Mouse (Mus musculus) adipocyte (in vitro differentiated cells): Measurements from ENCODE around the gene Magix.
"Not testable (repeated sequence)": the region's sequence is repeated elsewhere in the genome, so short reads cannot be mapped to it uniquely, and the experiment has no call there.

Source experiments
- DNase-seq: peaks from one replicate; pipeline ENCODE4 v3.0.0-alpha.2; 2016; ENCODE audit warnings: low spot score

Magix gene

DNA sequence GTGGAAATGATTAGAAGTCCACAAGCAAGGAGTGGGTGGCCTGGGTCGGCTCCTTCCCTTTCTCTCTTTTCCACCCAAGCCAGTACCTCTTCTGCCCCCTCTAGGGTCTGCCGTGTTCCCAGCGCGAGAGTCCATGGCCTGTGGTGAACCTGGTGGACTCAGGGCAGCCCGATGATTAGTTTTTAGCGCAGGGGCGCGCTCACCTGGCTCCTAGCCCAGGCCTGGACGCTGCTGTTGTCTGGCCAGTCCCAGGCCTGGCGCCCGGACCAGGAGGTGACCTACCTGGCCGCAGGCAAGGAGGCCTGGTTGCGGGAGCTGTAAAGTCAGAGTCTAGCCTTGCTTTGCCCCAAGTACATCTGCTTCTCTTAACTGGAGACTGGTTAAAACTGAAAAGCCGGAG, at the start of gene Magix:
Gene Magix, minus strand, starts transcription at position 388 of the 400 bp plus-strand sequence.
- DNase-seq, result no peak

DNA sequence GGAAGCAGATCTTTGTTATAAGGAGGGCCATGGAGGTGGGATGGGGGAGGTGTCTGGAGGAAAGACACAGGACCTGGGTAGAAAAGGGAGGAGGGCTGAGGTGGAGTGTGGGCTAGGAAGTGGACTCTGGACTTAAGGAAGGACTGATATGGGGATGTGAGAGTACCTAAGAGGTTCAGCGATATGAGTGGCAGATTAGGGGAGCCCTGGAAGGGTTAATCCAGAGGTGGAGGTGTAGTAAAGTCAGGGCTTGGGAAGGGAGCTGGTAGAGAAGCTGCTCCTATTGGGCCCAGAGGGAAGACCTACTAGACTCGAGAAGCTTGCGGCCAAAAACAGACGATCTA, 47.8 kb upstream of the Magix start:
- DNase-seq, result no peak

DNA sequence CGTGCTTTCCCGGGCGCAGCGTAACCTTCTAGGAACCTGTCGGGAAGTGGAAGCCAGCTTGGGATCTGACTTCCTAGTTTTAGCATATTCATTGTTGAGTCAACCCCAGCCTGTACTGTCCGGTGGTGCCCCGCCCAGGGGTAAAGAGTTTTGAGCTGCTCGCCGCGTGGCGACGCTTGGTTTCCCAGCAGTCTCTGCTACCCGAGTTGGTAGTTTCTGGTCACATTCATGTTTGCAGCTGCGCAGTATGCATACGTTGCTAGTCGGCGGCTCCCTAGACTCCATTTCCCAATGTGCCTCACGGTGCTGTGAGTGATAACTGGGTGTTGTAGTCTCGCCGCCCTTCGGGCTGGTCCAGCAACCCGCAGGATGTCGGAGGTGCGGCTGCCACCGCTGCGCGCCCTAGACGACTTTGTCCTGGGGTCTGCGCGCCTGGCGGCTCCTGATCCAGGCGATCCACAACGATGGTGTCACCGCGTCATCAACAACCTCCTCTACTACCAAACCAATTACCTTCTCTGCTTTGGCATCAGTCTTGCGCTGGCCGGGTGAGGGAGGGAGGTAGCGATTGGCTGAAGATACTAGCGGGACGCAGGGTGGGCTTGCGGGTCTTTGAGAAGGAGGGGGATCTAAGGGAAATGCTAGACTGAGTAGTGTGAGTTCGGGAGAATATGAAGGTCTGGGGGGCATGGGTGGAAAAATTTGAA, 47.3 kb upstream of the Magix start, which contains the start of gene Praf2:
Gene Praf2, plus strand, starts transcription at position 225 of the 707 bp plus-strand sequence.
- DNase-seq, result peak; percentile 93

DNA sequence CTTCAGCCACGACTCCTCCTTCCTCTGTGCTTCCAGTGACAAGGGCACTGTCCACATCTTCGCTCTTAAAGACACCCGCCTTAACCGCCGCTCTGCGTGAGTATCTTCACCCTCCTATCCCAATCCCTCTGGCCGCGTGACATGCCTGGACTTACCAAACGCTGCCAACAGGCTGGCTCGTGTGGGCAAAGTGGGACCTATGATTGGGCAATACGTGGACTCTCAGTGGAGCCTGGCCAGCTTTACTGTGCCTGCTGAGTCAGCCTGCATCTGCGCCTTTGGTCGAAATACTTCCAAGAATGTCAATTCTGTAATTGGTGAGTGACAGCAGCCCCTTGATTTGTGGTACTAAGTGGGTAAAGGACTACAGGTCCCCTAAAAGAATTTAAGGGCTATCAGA, 46.1 kb upstream of the Magix start:
- DNase-seq, result peak; percentile 52

DNA sequence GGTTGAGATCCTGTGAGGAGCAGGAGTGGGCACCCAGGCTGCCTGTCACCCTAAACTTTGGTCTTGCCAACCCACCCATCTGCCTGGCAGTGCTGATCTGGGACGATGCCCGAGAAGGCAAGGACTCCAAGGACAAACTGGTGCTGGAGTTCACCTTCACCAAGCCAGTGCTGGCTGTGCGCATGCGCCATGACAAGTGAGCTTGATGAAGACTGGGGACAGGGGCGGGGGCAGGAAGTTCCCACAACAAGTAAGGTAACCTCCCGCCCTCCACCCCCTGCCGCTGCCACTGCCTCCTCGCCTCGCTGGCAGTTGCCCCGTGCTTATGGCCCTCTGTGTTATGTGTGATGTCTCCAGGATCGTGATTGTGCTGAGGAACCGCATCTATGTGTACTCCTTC, 44.8 kb upstream of the Magix start:
- DNase-seq, result no peak

GRCm38 (mm10) chrX:7724135-7724534, 43.1 kb upstream of the Magix start:
- no peak for DNase-seq

GRCm38 (mm10) chrX:7722691-7723090, 41.6 kb upstream of the Magix start:
- DNase-seq, result peak; percentile 58

DNA sequence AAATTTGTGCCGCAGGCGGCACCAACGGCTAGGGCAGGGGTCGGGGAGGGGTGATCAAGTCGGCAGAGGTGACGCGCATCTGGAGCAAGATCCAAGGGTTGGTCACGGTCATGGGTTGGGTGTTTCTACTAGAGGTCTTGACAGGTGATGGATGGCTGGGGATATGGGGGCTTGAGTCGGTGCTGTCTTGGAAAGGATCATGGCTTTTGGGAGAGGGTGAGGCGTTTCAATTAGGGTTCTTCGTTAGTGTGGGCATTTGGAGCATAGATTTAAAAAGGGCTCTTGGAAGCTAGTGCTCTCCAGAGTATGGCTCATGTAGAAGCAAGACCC, 41.2 kb upstream of the Magix start:
- DNase-seq, result no peak

GRCm38 (mm10) chrX:7721514-7722281, 40.6 kb upstream of the Magix start, which contains the start of gene Gm45208:
Gene Gm45208, plus strand, starts transcription at chrX:7722245.
- peak; percentile 95 for DNase-seq

GRCm38 (mm10) chrX:7716058-7716457, 35.0 kb upstream of the Magix start:
- DNase-seq, result peak; percentile 25

DNA sequence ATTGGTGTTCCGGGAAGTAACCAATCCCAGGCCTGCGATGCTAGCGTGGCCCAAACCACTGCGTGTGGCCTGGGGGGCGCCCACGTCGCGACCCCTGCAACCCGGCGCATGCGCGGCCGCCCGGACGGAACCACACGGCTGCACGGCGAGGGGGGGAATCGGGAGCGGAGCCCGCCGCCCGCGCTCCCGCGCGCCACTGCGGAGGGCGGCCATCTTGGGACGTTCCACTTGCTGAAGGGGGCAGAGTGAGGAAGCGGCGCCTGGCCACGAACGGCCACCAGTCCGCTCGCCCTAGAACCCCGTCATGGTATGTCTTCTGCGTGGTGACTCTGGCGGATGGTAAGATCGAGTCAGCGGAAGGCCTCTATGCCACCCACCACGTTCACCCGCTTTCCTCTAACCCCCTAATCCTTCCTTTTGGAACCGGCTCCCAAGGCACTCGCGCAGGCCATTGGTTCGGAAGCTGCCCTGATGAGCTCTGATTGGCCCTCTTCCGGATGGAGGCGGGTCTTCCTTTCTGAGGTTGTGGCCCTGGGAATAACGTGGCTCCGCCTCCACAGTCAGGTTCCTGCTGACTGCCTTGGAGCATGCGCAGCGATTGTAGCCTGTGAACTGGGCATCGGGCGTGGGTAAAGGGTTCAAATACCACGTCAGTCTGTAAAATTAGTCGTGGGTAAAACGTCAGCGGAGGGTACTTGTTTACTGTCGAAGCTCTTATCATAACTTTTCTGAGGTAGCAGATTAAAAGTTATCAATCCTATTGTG, 33.3 kb upstream of the Magix start, which contains the start of gene Wdr45:
Gene Wdr45, plus strand, starts transcription at position 199 of the 765 bp plus-strand sequence.
- peak; percentile 98 for DNase-seq

DNA sequence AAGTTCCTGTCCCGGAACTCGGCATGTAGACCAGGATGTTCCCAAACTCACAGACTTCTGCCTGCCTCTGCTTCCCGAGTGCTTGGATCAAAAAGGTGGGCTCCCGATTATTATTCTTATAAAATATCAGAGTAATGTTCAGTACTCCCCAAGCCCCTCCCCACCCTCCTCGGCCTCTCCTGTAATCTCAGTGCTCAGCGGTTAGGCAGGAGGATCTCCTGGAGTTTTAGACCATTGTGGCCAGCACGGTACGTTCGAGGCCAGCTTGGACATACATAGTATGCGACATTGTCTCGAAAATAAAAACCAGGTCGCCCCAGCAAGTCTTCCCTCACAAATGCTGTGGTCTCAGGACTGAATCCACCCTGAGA, 32.7 kb upstream of the Magix start:
- DNase-seq, result not testable (repeated sequence)

DNA sequence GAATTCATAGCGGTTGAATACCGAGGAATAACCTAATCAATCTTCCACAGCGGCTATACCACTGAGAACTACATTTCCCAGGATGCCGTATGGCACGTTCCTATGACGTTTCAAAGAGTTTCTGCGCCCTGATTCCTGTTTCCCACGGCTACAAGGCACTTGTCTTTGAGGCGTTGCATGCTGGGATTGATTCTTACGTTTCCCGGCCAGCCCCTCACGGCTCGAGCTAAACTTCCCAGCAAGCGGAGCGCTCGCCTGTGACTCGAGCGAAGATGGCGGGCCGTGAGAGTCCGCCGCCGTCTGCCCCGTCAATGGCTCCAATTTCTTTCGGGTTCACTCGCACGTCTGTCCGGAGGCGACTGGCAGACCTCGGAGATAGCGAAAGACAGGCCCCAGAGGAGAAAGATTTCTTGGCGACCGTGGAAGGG, 15.9 kb upstream of the Magix start, which contains the start of gene Gpkow:
Gene Gpkow, plus strand, starts transcription at position 178 of the 428 bp plus-strand sequence.
- DNase-seq, result peak; percentile 91

DNA sequence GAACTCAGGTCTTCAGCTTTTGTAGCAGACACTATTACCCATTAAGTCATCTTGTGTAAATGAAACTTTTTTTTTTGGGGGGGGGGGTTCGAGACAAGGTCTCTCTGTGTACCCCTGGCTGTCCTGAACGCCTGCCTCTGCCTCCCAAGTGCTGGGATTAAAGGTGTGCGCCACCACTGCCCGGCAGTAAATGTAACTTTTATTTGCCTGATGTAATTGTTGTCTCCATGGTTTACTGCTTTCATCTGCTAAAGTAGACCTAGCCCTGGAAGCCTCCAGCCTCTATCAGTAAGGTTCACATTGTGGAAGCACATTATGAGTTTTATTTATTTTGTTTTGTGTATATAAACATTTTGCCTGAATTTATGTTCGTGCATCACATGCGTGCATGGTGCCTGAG, 15.5 kb upstream of the Magix start:
- no peak for DNase-seq

GRCm38 (mm10) chrX:7692862-7693261, 11.8 kb upstream of the Magix start:
- DNase-seq, result no peak

DNA sequence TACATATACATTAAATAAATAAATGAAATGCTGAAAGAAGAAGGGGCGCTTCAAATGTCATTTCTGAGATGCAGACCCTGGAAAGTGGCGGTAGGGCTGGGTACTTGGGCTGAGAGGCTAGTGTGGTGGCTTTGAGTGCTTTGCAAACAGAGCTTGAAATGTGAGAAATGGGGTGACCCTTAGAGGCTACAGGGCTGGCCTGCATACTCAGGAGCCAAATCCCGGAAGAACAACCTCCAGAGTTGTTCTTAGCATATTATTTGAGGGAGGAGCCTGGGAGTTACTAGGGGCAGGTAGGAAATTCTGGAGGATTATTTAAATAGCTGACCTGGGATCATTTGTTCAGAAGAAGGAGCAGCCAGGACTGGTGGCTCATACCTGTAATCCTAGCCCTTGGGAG, 9.4 kb upstream of the Magix start:
- DNase-seq, result no peak

DNA sequence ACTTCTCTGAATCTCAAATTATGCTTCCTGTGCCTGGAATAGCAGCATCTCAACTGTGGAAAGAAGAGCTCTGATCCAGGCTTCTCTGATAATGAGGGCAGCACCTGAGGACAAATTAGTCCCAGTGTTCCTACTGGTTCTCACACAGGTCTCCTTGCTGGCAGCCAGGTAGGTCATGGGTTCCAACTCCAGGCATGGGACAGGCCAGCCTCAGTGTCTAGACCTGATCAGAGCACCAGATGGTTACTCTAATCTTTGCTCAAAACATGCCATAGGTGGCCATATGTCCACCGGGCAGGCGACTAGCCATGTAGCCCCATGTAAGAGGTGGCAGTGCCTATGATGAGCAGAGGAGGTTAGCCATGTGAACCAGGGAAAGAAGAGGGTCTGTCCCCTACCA, 7.3 kb upstream of the Magix start:
- no peak for DNase-seq

DNA sequence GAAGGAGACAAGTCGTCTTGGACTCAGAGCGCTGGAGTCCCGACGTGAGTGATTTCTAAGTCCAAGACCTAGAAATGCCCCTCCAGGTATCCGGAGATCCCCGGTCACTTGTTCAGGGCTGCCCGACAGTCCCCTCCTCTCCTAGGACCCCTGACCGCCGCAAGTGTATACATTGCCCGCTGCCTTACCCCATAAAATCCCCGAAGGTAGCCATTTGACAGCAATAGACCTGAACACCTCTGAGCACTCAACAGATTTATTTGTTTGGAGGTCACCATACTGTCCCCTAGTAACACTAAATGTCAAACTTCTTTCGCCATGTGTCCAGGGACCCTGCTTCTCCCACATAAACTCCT, 1.0 kb downstream of the Magix start:
- no peak for DNase-seq

DNA sequence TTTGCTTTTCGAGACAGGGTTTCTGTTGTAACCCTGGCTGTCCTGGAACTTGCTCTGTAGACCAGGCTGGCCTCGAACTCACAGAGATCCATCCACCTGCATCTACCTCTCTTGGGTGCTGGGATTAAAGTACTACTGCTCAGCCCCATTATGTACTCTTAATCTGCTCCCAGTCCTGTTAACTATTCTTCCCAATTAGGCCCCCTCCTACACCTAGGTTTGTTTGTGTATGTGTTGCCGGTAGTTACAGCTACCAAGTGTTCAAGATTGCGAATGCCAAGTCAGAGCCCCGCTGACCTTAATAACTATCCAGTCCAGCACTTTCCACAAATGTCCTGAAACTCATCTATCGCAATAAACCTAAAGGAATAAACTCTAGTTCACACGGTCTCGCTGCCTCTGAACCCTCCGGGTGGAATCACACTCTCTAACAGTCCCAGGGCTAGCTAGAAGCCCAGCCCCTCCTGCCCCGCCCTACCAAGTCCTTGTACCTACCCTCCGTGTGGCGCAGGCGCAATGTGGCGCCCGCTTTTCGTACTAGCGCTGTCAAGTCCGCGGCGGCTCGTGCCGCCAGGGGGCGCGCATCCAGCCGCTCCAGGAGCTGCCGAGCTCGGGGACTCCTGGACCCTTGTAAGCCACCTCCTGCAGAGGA, 1.5 kb downstream of the Magix start:
- DNase-seq, result peak; percentile 89

DNA sequence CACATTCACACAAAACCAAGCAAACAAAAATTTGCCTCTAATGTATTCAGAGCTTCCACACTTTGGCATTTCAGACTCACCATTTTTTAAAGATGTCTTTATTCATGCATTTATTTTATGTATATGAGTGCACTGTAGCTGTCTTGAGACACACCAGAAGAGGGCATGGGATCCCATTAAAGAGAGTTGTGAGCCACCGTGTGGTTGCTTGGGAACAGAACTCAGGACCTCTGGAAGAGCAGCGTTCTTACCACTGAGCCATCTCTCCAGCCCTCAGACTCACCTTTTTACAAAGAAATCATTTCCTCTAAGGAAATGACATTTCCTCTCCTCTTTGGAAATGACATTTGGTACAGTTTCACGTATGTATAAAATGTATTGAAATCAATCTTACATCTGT, 2.1 kb downstream of the Magix start:
- peak; percentile 40 for DNase-seq

DNA sequence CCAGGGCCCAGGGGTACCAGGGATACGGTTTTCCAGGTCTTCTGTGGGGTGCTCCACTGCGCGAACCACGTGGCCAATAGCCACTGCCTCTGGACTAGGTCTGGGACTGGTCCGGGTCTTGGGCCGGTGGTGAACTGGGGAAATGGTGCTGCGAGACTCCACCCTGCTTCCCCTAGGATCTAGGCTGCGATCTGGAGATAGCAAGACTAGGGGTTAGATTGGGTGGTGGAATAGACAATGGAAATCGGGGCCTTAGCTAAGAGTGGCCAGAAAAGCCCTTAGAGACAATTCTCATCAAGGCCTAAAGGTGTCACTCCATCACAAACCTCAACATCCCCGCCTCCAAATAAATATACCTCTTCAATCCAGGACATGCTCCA, 6.1 kb downstream of the Magix start:
- DNase-seq, result no peak

GRCm38 (mm10) chrX:7674284-7675000, 6.6 kb downstream of the Magix start:
- DNase-seq, result no peak
